Mouse (Mus musculus): Measurements from ENCODE around the gene Gm973. TPM values are rescaled to one million over a fixed set of nuclear protein-coding genes. Genes with fewer than 3 reads are reported as not detected.

Gene Gm973
- polyA plus RNA-seq, 1 experiment, result not detected

DNA sequence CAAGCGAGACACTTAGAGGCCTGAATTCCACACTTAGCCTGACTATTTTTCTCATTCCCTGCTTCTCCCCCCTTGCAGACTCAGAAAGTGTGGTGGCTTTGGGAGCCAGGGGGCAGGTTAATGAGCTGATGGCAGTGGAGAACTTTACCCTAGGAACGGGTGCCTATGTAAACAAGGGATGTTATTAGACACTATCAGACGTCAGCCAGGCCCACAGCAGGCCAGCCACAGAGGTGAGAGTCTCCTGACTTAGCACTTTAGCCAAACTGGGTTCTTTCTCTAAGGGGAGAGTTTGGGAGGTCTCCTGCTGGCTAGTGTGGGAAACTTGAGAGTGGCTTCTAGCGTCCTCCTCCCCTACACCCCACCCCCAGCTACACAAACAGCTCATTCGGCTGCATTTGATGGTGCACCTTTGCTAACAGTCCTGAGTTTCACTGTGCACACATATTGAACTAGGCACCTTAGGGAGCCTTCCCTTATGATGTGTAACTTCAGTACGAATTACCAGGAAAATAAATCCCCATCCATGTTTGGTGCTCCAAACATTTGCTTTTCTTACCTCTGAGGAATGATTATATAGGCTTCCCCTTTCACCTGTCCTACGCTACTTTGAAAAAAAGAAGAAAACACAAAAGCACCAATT lies 12.3 kb upstream of the Gm973 start:
- no peaks in the 10 kb centered on the region for H3K36me3 ChIP-seq (ENCODE audit: control insufficient read depth)
- H3K4me1 ChIP-seq (ENCODE audit: control insufficient read depth), result peaks cover 3% of the 10 kb centered on the region; the same call in 1 of the 2 replicates
- H3K4me3 ChIP-seq (replicated peaks), result no peak overlapping the region
- TF ChIP-seq GATA1 (IDR thresholded peaks at IDR 0.05; ENCODE audit: low read length), result no peak
- TF ChIP-seq TAL1 (IDR thresholded peaks at IDR 0.05; ENCODE audit: low read length), result no peak
- no peaks in the 10 kb centered on the region; the same call in 1 of the 2 replicates for H3K27me3 ChIP-seq (ENCODE audit: control insufficient read depth)
- H3K9me3 ChIP-seq (ENCODE audit: control insufficient read depth, low read length), result no peaks in the 10 kb centered on the region

DNA sequence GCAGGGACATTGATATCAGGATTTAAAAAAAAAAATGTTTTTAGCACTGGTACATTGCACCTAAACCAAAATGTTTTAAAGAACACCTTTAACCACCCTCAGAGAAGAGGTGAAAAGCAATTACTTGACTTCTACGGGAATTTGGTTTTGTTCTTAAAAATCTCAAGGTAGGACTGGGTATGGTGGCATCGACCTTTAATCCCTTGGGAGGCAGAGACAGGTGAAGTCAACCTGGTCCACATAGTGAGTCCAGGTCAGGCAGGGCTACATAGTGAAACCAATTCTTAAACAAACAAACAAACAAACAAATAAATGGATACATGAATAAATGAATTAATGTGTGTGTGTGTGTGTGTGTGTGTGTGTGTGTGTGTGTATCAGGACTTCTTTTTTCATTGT lies 11.8 kb upstream of the Gm973 start:
- H3K4me3 ChIP-seq (replicated peaks), result no peak overlapping the region
- H3K27me3 ChIP-seq (ENCODE audit: control insufficient read depth), result no peaks in the 10 kb centered on the region; the same call in 1 of the 2 replicates
- no peaks in the 10 kb centered on the region; the same call in 1 of the 2 replicates for H3K4me1 ChIP-seq (ENCODE audit: control insufficient read depth)
- H3K36me3 ChIP-seq (ENCODE audit: control insufficient read depth), result no peaks in the 10 kb centered on the region
- H3K9me3 ChIP-seq (ENCODE audit: control insufficient read depth, low read length), result no peaks in the 10 kb centered on the region
- TF ChIP-seq TAL1 (IDR thresholded peaks at IDR 0.05; ENCODE audit: low read length) (no peak), GATA1 (IDR thresholded peaks at IDR 0.05; ENCODE audit: low read length) (no peak)

DNA sequence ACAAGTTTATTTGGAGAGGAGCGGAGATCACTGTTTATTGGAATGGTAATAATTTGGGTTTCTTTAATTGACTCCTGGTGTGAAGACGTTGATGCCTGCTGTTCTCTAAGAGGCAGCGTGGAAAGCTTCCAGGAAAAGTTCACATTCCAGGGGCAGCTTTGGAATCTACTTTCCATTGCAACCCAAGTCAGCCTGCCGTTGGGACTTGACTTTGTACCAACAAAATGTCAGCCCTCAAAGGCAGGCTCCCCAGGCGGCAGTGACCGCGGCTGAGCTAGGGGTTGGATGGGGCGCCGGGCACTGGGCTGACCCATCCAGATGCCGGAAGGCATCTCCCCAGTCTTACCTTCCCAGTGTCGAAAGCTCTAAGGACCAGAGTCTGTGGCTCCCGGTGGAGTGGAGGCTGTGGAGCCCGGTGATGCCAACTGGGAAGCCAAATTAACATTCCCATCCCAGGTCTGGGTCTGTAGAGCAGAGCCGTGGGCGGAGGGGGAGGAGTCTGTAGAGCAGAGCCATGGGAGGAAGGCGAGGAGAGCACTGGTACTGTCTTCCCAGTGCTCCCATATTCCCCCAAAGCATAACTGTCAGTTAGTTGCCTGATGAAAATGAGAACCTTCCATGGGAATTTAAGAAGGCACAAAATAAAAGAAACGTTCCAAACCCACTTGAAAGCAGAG lies 7.5 kb upstream of the Gm973 start:
- peaks cover 2% of the 10 kb centered on the region for H3K27me3 ChIP-seq (ENCODE audit: control insufficient read depth)
- no peaks in the 10 kb centered on the region for H3K4me1 ChIP-seq (ENCODE audit: control insufficient read depth)
- no peak overlapping the region for H3K4me3 ChIP-seq (replicated peaks)
- H3K9me3 ChIP-seq (ENCODE audit: control insufficient read depth, low read length), result no peaks in the 10 kb centered on the region
- no peaks in the 10 kb centered on the region for H3K36me3 ChIP-seq (ENCODE audit: control insufficient read depth)
- TF ChIP-seq TAL1 (IDR thresholded peaks at IDR 0.05; ENCODE audit: low read length), result no peak

DNA sequence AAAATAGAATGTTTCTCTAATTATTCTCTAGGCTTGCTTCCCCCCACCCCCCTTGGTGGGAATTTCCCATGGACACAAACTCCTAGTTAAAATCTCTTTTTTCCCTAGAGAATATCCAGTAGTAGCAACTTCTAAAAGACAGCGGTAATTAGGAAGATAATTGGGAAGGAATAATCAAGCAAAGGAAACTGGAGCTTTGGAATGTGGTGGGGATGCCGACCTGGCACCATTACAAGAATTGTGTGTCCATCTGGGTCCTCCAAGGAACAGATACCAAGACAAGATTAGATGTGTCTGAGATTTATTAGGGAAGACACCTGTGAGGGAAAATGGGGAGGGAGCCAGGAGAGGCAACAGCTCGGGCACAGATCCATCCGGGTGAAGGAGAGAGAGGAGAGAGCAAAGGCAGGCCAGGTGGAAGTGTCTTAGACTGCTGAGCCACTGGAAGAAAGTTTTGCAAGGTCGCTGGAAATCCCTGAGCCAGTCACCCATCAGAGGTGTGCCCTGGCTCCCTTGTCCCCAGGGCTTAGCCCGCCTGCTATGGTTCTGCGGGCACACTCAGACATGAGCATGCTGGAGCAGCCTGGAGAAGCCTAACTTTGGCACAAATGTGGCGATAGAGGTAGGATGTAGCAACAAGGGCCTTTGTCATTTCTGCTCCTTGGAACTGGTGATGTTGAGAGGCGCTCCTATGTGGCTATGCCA lies 4.3 kb upstream of the Gm973 start:
- peaks cover 3% of the 10 kb centered on the region; the same call in 1 of the 2 replicates for H3K4me1 ChIP-seq (ENCODE audit: control insufficient read depth)
- no peak overlapping the region for H3K4me3 ChIP-seq (replicated peaks)
- TF ChIP-seq GATA1 (IDR thresholded peaks at IDR 0.05; ENCODE audit: low read length) (no peak), TAL1 (IDR thresholded peaks at IDR 0.05; ENCODE audit: low read length) (no peak)
- H3K9me3 ChIP-seq (ENCODE audit: control insufficient read depth, low read length), result no peaks in the 10 kb centered on the region
- H3K27me3 ChIP-seq (ENCODE audit: control insufficient read depth), result peaks cover 12% of the 10 kb centered on the region
- no peaks in the 10 kb centered on the region for H3K36me3 ChIP-seq (ENCODE audit: control insufficient read depth)

DNA sequence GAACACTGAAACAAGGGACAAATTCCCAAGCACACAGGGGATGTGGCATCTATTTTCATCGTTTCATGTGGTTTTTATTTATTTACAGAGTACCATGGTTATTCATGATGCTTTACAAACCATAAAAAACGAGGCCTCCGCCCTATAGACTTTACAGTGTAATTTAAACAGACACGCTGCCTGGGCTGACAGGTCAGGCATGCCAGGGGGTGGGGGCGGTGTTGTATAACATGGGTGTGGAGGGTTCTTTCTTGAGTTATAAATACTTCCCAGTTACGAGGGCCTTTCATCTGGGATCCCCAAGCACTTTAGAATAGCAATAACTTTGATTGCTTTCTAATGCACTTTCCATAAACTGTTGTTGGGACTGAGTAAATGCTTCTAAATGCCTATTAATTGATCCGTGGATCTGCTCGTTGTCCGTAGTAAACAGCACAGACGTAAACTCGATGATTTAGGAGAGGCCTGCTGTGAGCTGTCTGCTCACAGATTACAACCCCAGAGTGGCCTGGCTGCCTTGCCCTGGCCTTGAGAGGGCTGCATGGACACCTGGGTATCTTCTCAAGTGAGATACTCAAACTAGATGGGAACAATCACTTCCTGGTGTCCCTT lies 4.3 kb downstream of the Gm973 start:
- no peak for TF ChIP-seq TAL1 (IDR thresholded peaks at IDR 0.05; ENCODE audit: low read length)
- TF ChIP-seq GATA1 (IDR thresholded peaks at IDR 0.05; ENCODE audit: low read length), result no peak
- Histone ChIP-seq H3K27me3 (ENCODE audit: control insufficient read depth) (peaks cover 13% of the 10 kb centered on the region), H3K4me3 (replicated peaks) (no peak overlapping the region), H3K4me1 (ENCODE audit: control insufficient read depth) (peaks cover 3% of the 10 kb centered on the region; the same call in 1 of the 2 replicates), H3K9me3 (ENCODE audit: control insufficient read depth, low read length) (no peaks in the 10 kb centered on the region), H3K36me3 (ENCODE audit: control insufficient read depth) (no peaks in the 10 kb centered on the region)

DNA sequence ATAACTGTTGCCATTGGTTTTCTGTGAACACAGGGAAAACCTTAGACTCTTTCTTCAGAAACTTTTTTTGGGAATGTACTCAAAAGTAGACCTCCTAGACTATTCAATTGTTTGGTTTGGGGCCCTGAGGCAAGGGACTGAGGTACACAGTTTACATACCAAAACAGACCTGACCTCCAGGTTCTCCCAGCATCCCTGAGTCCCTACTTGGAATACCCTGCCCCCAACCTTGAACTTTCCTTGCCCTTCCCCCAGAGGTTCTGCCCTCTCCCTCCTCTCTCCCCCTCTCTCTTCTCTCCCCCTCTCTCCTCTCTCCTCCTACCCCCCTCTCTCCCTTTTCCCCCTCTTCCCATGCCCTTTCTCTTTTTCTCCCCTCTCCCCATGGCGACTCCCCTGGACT lies 6.4 kb downstream of the Gm973 start:
- no peaks in the 10 kb centered on the region for H3K4me1 ChIP-seq (ENCODE audit: control insufficient read depth)
- TF ChIP-seq TAL1 (IDR thresholded peaks at IDR 0.05; ENCODE audit: low read length), result no peak
- H3K4me3 ChIP-seq (replicated peaks), result no peak overlapping the region
- H3K27me3 ChIP-seq (ENCODE audit: control insufficient read depth), result no peaks in the 10 kb centered on the region
- no peaks in the 10 kb centered on the region for H3K9me3 ChIP-seq (ENCODE audit: control insufficient read depth, low read length)
- no peaks in the 10 kb centered on the region for H3K36me3 ChIP-seq (ENCODE audit: control insufficient read depth)

DNA sequence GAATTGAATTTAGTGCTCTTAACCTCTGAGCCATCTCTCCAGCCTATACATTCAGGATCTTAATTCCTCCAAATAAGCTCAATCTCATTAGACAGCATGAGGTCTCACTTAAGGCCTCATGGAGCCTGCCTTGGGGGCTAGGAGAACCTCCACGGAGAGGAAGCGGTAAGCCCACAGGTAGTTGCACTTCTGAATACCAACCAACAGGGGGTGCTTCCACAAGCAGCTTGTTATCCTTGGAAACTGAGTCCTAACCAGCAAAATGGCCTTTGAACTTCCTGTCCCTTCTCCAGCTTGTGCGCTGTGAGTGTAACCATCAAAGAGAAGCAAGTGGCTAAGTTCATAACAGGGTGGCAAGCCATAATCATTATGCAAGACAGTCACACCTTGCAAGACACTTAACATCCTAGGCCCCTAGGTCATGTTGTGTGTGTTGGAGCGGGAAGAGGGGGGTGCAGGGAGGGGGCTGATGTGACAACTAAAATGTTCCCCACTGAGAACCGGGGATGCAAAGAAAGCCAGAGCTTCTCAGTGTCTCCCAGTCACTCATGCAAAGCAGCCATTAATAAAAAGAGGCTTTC lies 7.4 kb downstream of the Gm973 start:
- Histone ChIP-seq H3K4me1 (ENCODE audit: control insufficient read depth) (no peaks in the 10 kb centered on the region), H3K36me3 (ENCODE audit: control insufficient read depth) (no peaks in the 10 kb centered on the region), H3K27me3 (ENCODE audit: control insufficient read depth) (no peaks in the 10 kb centered on the region), H3K4me3 (replicated peaks) (no peak overlapping the region), H3K9me3 (ENCODE audit: control insufficient read depth, low read length) (no peaks in the 10 kb centered on the region)
- no peak for TF ChIP-seq TAL1 (IDR thresholded peaks at IDR 0.05; ENCODE audit: low read length)
- no peak for TF ChIP-seq GATA1 (IDR thresholded peaks at IDR 0.05; ENCODE audit: low read length)

DNA sequence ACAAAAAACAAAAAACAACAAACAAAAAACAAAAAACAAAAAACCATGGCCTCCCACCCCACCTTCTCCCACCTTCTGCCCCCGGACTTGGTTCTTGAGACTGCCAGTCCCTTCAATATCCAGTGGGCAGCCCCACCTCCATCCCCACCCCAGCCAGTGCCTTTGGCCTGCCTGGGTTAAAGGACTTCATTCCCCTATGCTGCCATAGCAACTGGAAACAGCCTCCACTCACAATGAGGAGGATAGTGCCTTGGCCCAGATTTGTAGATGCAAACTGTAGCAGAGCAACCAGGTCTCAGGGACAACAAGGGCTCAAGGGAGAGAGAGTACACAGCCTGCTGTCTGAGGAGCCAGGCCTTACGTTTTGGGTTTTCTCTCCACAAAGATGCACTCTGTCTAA lies 8.0 kb downstream of the Gm973 start:
- TF ChIP-seq GATA1 (IDR thresholded peaks at IDR 0.05; ENCODE audit: low read length), result no peak
- no peak for TF ChIP-seq TAL1 (IDR thresholded peaks at IDR 0.05; ENCODE audit: low read length)
- Histone ChIP-seq H3K4me3 (replicated peaks) (no peak overlapping the region), H3K9me3 (ENCODE audit: control insufficient read depth, low read length) (no peaks in the 10 kb centered on the region), H3K27me3 (ENCODE audit: control insufficient read depth) (no peaks in the 10 kb centered on the region), H3K4me1 (ENCODE audit: control insufficient read depth) (no peaks in the 10 kb centered on the region), H3K36me3 (ENCODE audit: control insufficient read depth) (no peaks in the 10 kb centered on the region)

DNA sequence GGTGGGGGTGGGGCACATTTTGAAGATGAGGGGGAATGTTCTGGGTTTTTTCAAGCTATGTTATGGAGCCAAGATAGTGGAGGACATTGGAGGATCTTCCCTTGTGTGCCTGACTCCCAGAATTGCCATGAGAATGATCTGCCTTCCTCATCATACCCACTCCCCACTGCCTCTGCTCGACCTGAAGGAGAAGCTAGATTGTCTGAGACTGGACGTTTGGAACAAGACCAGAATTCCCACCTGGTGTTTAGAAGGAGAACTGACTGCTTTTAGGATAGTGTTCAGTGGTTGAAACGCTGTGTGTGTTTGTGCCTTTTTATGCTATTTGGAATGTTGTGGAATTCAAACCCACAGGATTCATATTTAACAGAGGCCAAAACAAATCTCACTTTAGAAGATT lies 8.7 kb downstream of the Gm973 start:
- no peak for TF ChIP-seq GATA1 (IDR thresholded peaks at IDR 0.05; ENCODE audit: low read length)
- no peak for TF ChIP-seq TAL1 (IDR thresholded peaks at IDR 0.05; ENCODE audit: low read length)
- Histone ChIP-seq H3K4me1 (ENCODE audit: control insufficient read depth) (no peaks in the 10 kb centered on the region), H3K36me3 (ENCODE audit: control insufficient read depth) (no peaks in the 10 kb centered on the region), H3K4me3 (replicated peaks) (no peak overlapping the region), H3K9me3 (ENCODE audit: control insufficient read depth, low read length) (no peaks in the 10 kb centered on the region), H3K27me3 (ENCODE audit: control insufficient read depth) (no peaks in the 10 kb centered on the region)
